Mouse (Mus musculus): ENCODE measurements at regions not wholly inside any gene's neighbourhood (a gene's known extent, or its start where the extent isn't known, plus 50 kb on each side); places are given as distances from the start of the nearest gene placed in this dataset.

DNA sequence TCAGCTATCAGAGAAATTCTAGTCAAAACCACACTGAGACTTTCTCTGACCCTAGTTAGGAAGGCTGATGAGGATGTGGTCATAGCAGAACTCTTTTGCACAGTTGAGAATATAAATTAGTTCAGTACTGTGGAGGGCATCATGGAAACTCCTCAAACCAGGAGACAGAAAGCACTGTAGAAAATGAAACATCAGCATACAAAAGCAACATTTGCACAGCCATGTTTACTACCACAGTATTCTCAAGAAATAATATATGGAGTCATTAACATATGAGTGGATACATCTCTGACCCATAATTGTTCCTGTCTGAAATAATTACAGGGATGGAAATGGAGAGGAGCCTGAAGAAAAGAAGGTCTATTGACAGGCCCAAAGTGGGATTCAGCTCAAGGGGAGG lies 683.6 kb upstream of the Adgrl2 start:
- Histone ChIP-seq H3K9ac (ENCODE audit: low read depth, low read length) (no peak overlapping the region), H3K27me3 (ENCODE audit: control insufficient read depth, insufficient read depth, low read length) (no peaks in the 10 kb centered on the region), H3K27ac (replicated peaks; ENCODE audit: insufficient read depth, low read depth, low read length) (no peak overlapping the region), H3K4me1 (ENCODE audit: control insufficient read depth, insufficient read depth, low read length) (no peaks in the 10 kb centered on the region), H3K36me3 (ENCODE audit: control insufficient read depth, insufficient read depth, low read length) (no peaks in the 10 kb centered on the region), H3K4me3 (ENCODE audit: insufficient read depth, low read depth, low read length) (no peak overlapping the region), H3K79me2 (ENCODE audit: control insufficient read depth, insufficient read depth, low read length) (no peaks in the 10 kb centered on the region)
- DNase-seq (ENCODE audit: extremely low read depth, low read depth, low spot score): no peak
- no peak for TF ChIP-seq CTCF (IDR thresholded peaks at IDR 0.05; ENCODE audit: low read depth, low read length)
- TF ChIP-seq POLR2A (IDR thresholded peaks at IDR 0.05; ENCODE audit: extremely low read depth, insufficient read depth, low read length): no peak

DNA sequence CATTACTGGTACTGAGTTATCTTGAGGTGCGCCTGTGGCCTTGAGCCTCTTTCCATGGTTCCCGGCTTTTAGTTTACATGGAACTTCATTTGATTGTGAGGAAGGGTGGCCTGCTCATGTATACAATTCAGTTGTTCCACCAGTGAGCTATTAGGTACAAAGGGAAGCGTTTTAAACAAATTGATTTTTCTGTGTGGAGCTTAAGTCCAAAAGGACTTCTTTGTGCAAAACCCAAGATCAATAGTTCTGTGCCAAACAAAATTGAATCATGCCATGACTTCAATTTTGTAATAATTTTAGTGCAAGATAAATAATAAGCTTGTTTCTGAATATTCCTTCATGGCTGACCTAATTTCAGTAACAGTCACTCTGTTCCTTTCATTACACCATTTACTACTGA lies 674.3 kb upstream of the Adgrl2 start:
- Histone ChIP-seq H3K79me2 (ENCODE audit: control insufficient read depth, insufficient read depth, low read length) (no peaks in the 10 kb centered on the region), H3K36me3 (ENCODE audit: control insufficient read depth, insufficient read depth, low read length) (no peaks in the 10 kb centered on the region), H3K9ac (ENCODE audit: low read depth, low read length) (no peak overlapping the region), H3K27me3 (ENCODE audit: control insufficient read depth, insufficient read depth, low read length) (no peaks in the 10 kb centered on the region), H3K4me1 (ENCODE audit: control insufficient read depth, insufficient read depth, low read length) (peaks cover 2% of the 10 kb centered on the region; the same call in 1 of the 2 replicates), H3K4me3 (ENCODE audit: insufficient read depth, low read depth, low read length) (no peak overlapping the region), H3K27ac (replicated peaks; ENCODE audit: insufficient read depth, low read depth, low read length) (peak overlapping the region; percentile 79; the same call in 1 of the 2 replicates)
- WGBS: 33% methylated on average over 3 of the region's 3 CpGs
- peak; percentile 89 for DNase-seq (ENCODE audit: extremely low read depth, low read depth, low spot score)
- TF ChIP-seq POLR2A (IDR thresholded peaks at IDR 0.05; ENCODE audit: extremely low read depth, insufficient read depth, low read length): no peak

DNA sequence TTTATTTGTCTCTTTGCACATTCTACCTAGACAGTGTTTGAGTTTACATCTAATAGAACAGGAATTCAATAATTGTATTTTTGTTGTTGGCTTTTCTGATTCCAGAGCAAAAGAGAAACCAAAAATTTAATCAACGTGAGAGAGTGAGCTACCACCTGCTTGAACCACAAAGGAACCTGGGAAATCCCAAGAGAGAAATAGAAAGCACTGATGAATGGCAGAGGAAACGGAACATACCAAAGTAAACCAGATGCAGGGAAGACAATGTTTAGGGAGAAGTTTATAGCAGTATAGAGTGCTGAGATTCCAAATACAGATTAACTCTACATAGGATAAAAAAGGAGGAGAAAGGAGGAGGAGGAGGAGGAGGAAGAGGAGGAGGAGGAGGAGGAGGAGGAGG lies 648.0 kb upstream of the Adgrl2 start:
- TF ChIP-seq POLR2A (IDR thresholded peaks at IDR 0.05; ENCODE audit: extremely low read depth, insufficient read depth, low read length) (no peak), CTCF (IDR thresholded peaks at IDR 0.05; ENCODE audit: low read depth, low read length) (no peak)
- DNase-seq (ENCODE audit: extremely low read depth, low read depth, low spot score): no peak
- Histone ChIP-seq H3K79me2 (ENCODE audit: control insufficient read depth, insufficient read depth, low read length) (no peaks in the 10 kb centered on the region), H3K9ac (ENCODE audit: low read depth, low read length) (no peak overlapping the region), H3K27ac (replicated peaks; ENCODE audit: insufficient read depth, low read depth, low read length) (no peak overlapping the region), H3K36me3 (ENCODE audit: control insufficient read depth, insufficient read depth, low read length) (no peaks in the 10 kb centered on the region), H3K27me3 (ENCODE audit: control insufficient read depth, insufficient read depth, low read length) (no peaks in the 10 kb centered on the region), H3K4me3 (ENCODE audit: insufficient read depth, low read depth, low read length) (no peak overlapping the region), H3K4me1 (ENCODE audit: control insufficient read depth, insufficient read depth, low read length) (peaks cover 1% of the 10 kb centered on the region; the same call in 1 of the 2 replicates)
- 66% methylated on average over 2 of the region's 2 CpGs for WGBS

DNA sequence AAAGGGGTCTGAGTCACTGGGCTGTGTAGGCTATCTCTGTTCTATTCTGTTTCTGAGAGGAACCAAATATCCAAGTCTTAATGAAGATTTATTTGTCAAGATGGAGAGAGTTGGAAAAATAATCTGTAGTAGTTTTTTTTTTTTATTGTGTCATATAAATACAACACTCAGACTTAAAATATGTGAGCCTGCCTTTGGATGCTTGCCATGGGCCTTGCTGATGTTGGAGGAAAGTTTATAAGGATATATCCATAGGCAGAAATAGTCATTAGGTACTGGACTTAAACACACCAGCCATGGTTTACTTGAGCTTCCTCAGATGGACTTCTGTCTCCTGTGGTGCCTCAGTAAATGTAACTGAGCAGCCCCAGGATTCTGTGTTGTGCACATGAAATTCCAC lies 635.8 kb upstream of the Adgrl2 start:
- Histone ChIP-seq H3K36me3 (ENCODE audit: control insufficient read depth, insufficient read depth, low read length) (no peaks in the 10 kb centered on the region), H3K27ac (replicated peaks; ENCODE audit: insufficient read depth, low read depth, low read length) (no peak overlapping the region), H3K9ac (ENCODE audit: low read depth, low read length) (no peak overlapping the region), H3K79me2 (ENCODE audit: control insufficient read depth, insufficient read depth, low read length) (no peaks in the 10 kb centered on the region), H3K4me3 (ENCODE audit: insufficient read depth, low read depth, low read length) (no peak overlapping the region), H3K27me3 (ENCODE audit: control insufficient read depth, insufficient read depth, low read length) (no peaks in the 10 kb centered on the region), H3K4me1 (ENCODE audit: control insufficient read depth, insufficient read depth, low read length) (no peaks in the 10 kb centered on the region)
- TF ChIP-seq POLR2A (IDR thresholded peaks at IDR 0.05; ENCODE audit: extremely low read depth, insufficient read depth, low read length) (no peak), CTCF (IDR thresholded peaks at IDR 0.05; ENCODE audit: low read depth, low read length) (no peak)
- DNase-seq (ENCODE audit: extremely low read depth, low read depth, low spot score): no peak

DNA sequence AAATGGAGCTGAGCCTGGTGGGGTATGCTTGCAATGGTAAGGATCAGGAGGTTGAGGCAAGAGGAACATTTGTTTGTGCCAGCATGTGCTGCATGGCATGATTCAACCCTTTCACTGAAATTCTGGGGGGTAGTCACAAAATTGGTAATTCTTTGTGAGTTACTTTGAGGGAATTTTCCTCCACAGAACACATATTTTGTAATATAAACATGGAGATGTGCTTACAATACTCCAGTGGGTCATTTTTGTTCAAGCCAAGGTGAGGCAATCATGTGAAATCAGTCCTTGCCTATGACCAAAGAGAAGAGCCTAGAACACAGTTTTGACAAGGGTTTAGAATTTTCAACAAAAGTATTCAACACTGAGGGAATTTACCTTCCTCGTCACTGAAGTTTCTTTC lies 635.1 kb upstream of the Adgrl2 start:
- H3K4me1 ChIP-seq (ENCODE audit: control insufficient read depth, insufficient read depth, low read length): no peaks in the 10 kb centered on the region
- 100% methylated on average over 1 of the region's 1 CpGs for WGBS
- no peaks in the 10 kb centered on the region for H3K36me3 ChIP-seq (ENCODE audit: control insufficient read depth, insufficient read depth, low read length)
- DNase-seq (ENCODE audit: extremely low read depth, low read depth, low spot score): no peak
- H3K4me3 ChIP-seq (ENCODE audit: insufficient read depth, low read depth, low read length): no peak overlapping the region
- H3K27me3 ChIP-seq (ENCODE audit: control insufficient read depth, insufficient read depth, low read length): no peaks in the 10 kb centered on the region
- H3K79me2 ChIP-seq (ENCODE audit: control insufficient read depth, insufficient read depth, low read length): no peaks in the 10 kb centered on the region
- TF ChIP-seq POLR2A (IDR thresholded peaks at IDR 0.05; ENCODE audit: extremely low read depth, insufficient read depth, low read length): no peak
- TF ChIP-seq CTCF (IDR thresholded peaks at IDR 0.05; ENCODE audit: low read depth, low read length): no peak
- no peak overlapping the region for H3K27ac ChIP-seq (replicated peaks; ENCODE audit: insufficient read depth, low read depth, low read length)
- no peak overlapping the region for H3K9ac ChIP-seq (ENCODE audit: low read depth, low read length)

DNA sequence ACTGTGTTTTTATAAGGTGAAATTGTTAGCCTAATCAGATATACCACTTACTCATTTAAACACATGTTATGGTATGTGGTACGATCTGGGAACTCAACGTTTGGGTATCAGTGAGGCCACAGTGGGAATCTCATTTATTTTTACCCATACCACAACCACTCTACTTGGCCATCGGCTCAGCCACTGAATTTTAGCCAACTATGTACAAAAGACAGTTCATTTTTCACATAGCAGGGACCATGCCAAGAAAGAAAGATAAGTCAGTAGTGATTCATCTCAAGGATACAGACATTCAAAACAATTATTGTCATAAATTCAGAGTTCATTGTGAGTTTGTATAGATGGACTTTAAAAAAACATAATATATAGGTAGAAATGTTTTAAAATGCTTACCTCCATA lies 634.7 kb upstream of the Adgrl2 start:
- Histone ChIP-seq H3K36me3 (ENCODE audit: control insufficient read depth, insufficient read depth, low read length) (no peaks in the 10 kb centered on the region), H3K4me3 (ENCODE audit: insufficient read depth, low read depth, low read length) (no peak overlapping the region), H3K9ac (ENCODE audit: low read depth, low read length) (no peak overlapping the region), H3K4me1 (ENCODE audit: control insufficient read depth, insufficient read depth, low read length) (no peaks in the 10 kb centered on the region), H3K79me2 (ENCODE audit: control insufficient read depth, insufficient read depth, low read length) (no peaks in the 10 kb centered on the region), H3K27ac (replicated peaks; ENCODE audit: insufficient read depth, low read depth, low read length) (no peak overlapping the region), H3K27me3 (ENCODE audit: control insufficient read depth, insufficient read depth, low read length) (no peaks in the 10 kb centered on the region)
- DNase-seq (ENCODE audit: extremely low read depth, low read depth, low spot score): no peak
- no peak for TF ChIP-seq POLR2A (IDR thresholded peaks at IDR 0.05; ENCODE audit: extremely low read depth, insufficient read depth, low read length)
- WGBS: 70% methylated on average over 3 of the region's 3 CpGs
